Mouse (Mus musculus) embryo, embryonic 9.5 days (tissue): ENCODE measurements around the gene Pik3cd.

ENCODE experiments used
- DNase-seq: peaks from one replicate; pipeline ENCODE4 v3.0.0-alpha.2; 2017; ENCODE audit errors: extremely low spot score

Pik3cd gene

GRCm38 (mm10) chr4:149609256-149610025 is 92.9 kb downstream of the Pik3cd start:
- no peak for DNase-seq

DNA sequence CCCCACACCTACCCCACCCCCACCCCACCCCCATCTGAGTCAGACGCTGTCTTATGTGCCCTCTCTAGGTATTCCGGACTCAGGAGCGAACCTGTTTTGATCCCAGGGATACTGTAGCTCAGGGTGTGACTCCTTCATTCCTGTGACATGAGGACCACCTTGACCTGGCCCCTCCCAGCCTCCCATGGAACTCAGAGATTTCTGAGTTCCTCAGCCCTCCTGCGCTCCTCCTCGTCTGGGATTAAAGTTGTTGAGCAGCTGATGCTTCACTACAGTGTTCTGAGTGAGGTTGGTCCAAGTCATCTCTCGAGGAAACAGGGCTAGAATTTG is 94.1 kb downstream of the Pik3cd start:
- DNase-seq = no peak

DNA sequence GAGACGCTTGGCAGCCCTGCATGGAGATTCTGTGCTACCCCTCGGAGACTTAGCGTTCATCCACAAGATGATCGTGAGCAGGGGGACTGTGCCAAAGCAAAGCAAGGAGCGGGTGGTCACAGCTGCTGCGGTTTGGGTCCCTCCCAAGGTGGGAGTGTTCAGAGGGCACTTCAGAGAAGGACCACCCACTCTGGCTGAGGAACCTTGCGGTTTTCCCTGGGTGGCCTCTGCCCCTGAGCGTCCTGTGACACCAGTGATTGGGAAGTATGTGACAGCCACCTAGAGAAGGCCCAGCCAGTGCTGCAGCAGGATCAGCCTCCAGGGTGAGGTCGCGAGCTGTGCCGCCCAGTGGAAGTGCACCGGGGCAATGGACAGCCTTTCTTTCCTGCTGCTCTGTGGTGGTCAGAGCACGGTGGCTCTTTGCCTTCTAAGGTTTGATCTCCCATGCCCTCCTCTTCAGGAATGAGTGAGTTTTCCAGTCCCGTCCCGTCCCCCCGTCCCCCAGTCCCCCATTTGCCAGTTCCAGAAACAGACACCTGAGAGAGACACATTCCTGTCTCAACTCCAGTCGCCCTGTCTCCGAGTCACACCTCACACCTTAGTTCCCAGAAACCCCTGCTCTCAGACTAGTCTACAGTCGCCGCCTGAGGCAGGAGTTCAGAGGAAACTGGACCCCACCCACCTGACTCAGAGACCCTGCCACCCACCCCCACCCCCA is 94.6 kb downstream of the Pik3cd start:
- no peak for DNase-seq

DNA sequence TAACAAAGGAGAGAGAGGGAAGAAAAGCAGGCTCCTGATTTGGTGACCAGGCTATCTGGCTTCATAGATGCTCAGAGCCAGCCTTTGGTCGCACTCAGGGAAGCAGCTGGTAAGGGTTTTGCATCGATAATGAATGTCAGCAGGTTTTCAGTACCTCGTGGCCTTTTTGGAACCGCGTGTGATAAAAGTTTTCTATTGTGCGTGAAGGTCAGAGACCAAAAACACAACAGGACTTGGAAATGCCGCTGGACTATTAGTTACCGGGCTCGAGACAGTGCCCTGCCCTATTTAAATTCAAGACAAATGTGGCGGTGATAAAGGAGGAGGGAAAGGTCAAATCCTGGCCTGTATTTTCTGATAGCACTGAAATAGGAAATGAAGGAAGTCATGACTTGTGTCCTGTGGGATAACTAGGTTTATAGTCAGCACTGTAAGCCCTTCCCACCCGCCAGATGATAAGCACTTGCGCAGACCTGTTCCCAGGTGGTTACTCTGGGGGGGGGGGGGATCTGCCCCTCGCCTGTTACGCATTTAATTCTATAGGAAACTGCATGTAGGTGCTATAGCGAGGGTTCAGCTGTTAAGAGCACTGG is 95.5 kb downstream of the Pik3cd start:
- no peak for DNase-seq

DNA sequence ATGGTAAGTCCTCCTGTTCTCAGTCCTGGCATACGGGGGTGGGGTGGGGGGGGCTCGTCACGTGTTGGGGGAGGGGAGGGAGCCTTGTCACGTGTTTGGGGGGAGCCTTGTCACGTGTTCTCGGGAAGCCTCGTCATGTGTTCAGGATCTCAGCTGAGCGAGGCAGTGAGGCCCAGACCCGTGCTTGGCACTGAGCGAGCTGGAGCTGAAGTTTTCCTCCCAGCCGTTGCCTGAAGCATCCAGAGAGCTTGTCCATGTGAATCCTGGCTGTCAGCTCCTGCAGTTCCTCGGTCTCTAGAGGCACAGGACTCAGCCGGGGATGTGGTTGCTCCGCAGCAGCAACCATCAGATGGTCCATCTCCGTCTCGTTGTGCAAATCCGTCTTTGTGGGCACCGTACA is 96.3 kb downstream of the Pik3cd start:
- DNase-seq = no peak

DNA sequence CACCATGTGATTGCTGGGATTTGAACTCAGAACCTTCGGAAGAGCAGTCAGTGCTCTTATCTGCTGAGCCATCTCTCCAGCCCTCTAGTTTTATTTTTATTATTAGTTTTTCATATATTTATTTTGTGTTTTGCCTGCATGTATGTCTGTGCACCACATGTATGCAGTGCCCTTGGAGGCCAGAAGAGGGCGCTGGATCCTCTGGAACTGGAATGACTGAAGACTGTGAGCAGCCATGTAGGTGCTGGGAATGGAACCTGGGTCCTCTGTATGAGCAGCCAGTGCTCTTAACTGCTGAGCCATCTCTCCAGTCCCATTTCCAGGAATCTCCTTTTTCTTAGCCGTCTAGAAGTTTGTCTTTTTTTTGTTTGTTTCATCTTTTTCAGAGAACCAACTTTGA is 97.9 kb downstream of the Pik3cd start:
- no peak for DNase-seq

DNA sequence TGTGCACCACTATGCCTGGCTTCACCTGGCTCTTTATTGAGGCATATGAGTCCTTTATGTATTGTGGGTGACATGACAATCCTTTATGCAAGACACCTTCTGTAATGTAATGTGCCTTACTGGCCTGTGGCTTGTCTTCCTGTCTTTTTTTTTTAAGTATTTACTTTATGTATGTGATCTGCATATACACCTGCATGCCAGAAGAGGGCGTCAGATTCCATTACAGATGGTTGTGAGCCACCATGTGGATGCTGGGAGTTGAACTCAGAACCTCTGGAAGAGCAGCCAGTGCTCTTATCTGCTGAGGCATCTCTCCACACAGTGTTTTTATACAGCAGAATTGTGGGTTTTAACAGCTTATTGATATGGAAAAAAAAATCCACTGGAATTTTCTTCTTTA is 98.5 kb downstream of the Pik3cd start:
- DNase-seq = no peak

- DNase-seq = no peak
These were observed 100.1 kb downstream of the Pik3cd start for GRCm38 (mm10) chr4:149602236-149602635.

- no peak for DNase-seq
These were observed 100.9 kb downstream of the Pik3cd start for GRCm38 (mm10) chr4:149601484-149601883.

GRCm38 (mm10) chr4:149600130-149600529 is 102.2 kb downstream of the Pik3cd start:
- DNase-seq = no peak

GRCm38 (mm10) chr4:149599549-149599948 is 102.8 kb downstream of the Pik3cd start:
- no peak for DNase-seq
